Mouse (Mus musculus) MEL (cell line): ENCODE measurements at regions not wholly inside any gene's neighbourhood (a gene's known extent, or its start where the extent isn't known, plus 50 kb on each side); places are given as distances from the start of the nearest gene placed in this dataset.

Experiments
- DNase-seq: peaks from one replicate; pipeline ENCODE4 v3.0.0; 2011; ENCODE audit warnings: low read depth, low spot score
- H3K27ac ChIP-seq: 2 replicates; pipeline ENCODE4 v1.5.1; 2012; ENCODE audit warnings: low read depth, mild to moderate bottlenecking, control low read depth, low read length, moderate library complexity; ENCODE audit not compliant: control insufficient read depth
- H3K27me3 ChIP-seq, 2 experiments: fragments of 150-350 bp in 1 of 2; sonication (generic) in 1 of 2; 2 replicates each; pipeline ENCODE4 v1.6.1; 2012; ENCODE audit warnings: low read length in 2 of 2, mild to moderate bottlenecking in 2 of 2, improper control_type of control experiment in 1 of 2, moderate library complexity in 1 of 2; ENCODE audit not compliant: insufficient read depth in 2 of 2, control insufficient read depth in 1 of 2
- H3K36me3 ChIP-seq, 2 experiments: 2 replicates each; pipeline ENCODE4 v1.6.1; 2012 to 2014; ENCODE audit warnings: low read length in 2 of 2, improper control_type of control experiment in 1 of 2, inconsistent platforms in 1 of 2, mild to moderate bottlenecking in 1 of 2; ENCODE audit not compliant: insufficient read depth in 2 of 2, control insufficient read depth in 1 of 2
- H3K4me1 ChIP-seq, 2 experiments: fragments of 150-350 bp in 1 of 2; sonication (generic) in 1 of 2; 2 replicates each; pipeline ENCODE4 v1.6.1; 2012; ENCODE audit warnings: low read length in 2 of 2, improper control_type of control experiment in 1 of 2, mild to moderate bottlenecking in 1 of 2; ENCODE audit not compliant: insufficient read depth in 2 of 2, control insufficient read depth in 1 of 2
- H3K4me3 ChIP-seq, 2 experiments: fragments of 150-350 bp in 1 of 2; sonication (generic) in 1 of 2; 2 replicates each; pipeline ENCODE4 v1.5.1; 2012; ENCODE audit warnings: low read depth in 2 of 2, low read length in 2 of 2, mild to moderate bottlenecking in 2 of 2, moderate library complexity in 2 of 2, control low read depth in 1 of 2, improper control_type of control experiment in 1 of 2; ENCODE audit not compliant: control insufficient read depth in 1 of 2, insufficient read depth in 1 of 2
- H3K79me2 ChIP-seq: 2 replicates; pipeline ENCODE4 v1.6.1; 2012; ENCODE audit warnings: mild to moderate bottlenecking, low read length, moderate library complexity; ENCODE audit not compliant: control insufficient read depth, poor library complexity, insufficient read depth
- H3K9ac ChIP-seq: 2 replicates; pipeline ENCODE4 v1.6.1; 2012; ENCODE audit warnings: low read depth, mild to moderate bottlenecking, control low read depth, low read length, moderate library complexity; ENCODE audit not compliant: control insufficient read depth, poor library complexity, severe bottlenecking
- H3K9me3 ChIP-seq: fragments of 150-350 bp; sonication (generic); replicated peaks from 2 replicates; pipeline ENCODE4 v1.6.1; 2012; ENCODE audit warnings: mild to moderate bottlenecking, low read length, improper control_type of control experiment, moderate library complexity; ENCODE audit not compliant: insufficient read depth
- BHLHE40 ChIP-seq: IDR thresholded peaks from 2 replicates; pipeline ENCODE4 v1.6.1; 2012; ENCODE audit warnings: low read depth, mild to moderate bottlenecking, inconsistent platforms, low read length, improper control_type of control experiment, borderline replicate concordance
- CHD1 ChIP-seq: IDR thresholded peaks from 2 replicates; pipeline ENCODE4 v1.6.1; 2012; ENCODE audit warnings: low read depth, mild to moderate bottlenecking, inconsistent platforms, low read length, improper control_type of control experiment
- CHD2 ChIP-seq: IDR thresholded peaks from 2 replicates; pipeline ENCODE4 v1.6.1; 2011; ENCODE audit warnings: low read length, improper control_type of control experiment
- CTCF ChIP-seq, 3 experiments: IDR thresholded peaks in 2 of 3; conservative IDR thresholded peaks in 1 of 3; 2 replicates each; pipeline ENCODE4 v1.5.1; 2011 to 2012; ENCODE audit warnings: low read length in 3 of 3, low read depth in 2 of 3, mild to moderate bottlenecking in 2 of 3, improper control_type of control experiment in 1 of 3, inconsistent platforms in 1 of 3, mixed read lengths in 1 of 3, moderate library complexity in 1 of 3; ENCODE audit not compliant: control insufficient read depth in 1 of 3, insufficient read depth in 1 of 3, poor library complexity in 1 of 3, severe bottlenecking in 1 of 3
- E2F4 ChIP-seq: IDR thresholded peaks from 2 replicates; pipeline ENCODE4 v1.6.1; 2011; ENCODE audit warnings: low read depth, low read length, improper control_type of control experiment, borderline replicate concordance
- ELF1 ChIP-seq: IDR thresholded peaks from 2 replicates; pipeline ENCODE4 v1.6.1; 2014; ENCODE audit warnings: low read depth, mild to moderate bottlenecking, inconsistent platforms, low read length, improper control_type of control experiment, moderate library complexity
- EP300 ChIP-seq, 2 experiments: IDR thresholded peaks; 2 replicates each; pipeline ENCODE4 v1.6.1; 2011; ENCODE audit warnings: improper control_type of control experiment in 2 of 2, low read length in 2 of 2, low read depth in 1 of 2, mild to moderate bottlenecking in 1 of 2
- ETS1 ChIP-seq: IDR thresholded peaks from 2 replicates; pipeline ENCODE4 v1.6.1; 2012; ENCODE audit warnings: low read depth, mild to moderate bottlenecking, inconsistent platforms, low read length, improper control_type of control experiment, moderate library complexity
- GABPA ChIP-seq: IDR thresholded peaks from 2 replicates; pipeline ENCODE4 v1.6.1; 2012; ENCODE audit warnings: low read depth, mild to moderate bottlenecking, inconsistent platforms, low read length, improper control_type of control experiment, moderate library complexity
- GATA1 ChIP-seq: IDR thresholded peaks from 2 replicates; pipeline ENCODE4 v1.6.1; 2011; ENCODE audit warnings: low read depth, low read length, improper control_type of control experiment
- HCFC1 ChIP-seq: IDR thresholded peaks from 2 replicates; pipeline ENCODE4 v1.6.1; 2012; ENCODE audit warnings: low read depth, mild to moderate bottlenecking, inconsistent platforms, low read length, improper control_type of control experiment, moderate library complexity
- KAT2A ChIP-seq: conservative IDR thresholded peaks from 2 replicates; pipeline ENCODE4 v1.6.1; 2012; ENCODE audit warnings: low read depth, low read length, improper control_type of control experiment, inconsistent platforms
- MAFK ChIP-seq: IDR thresholded peaks from 2 replicates; pipeline ENCODE4 v1.6.1; 2011; ENCODE audit warnings: low read depth, mild to moderate bottlenecking, low read length, improper control_type of control experiment, borderline replicate concordance
- MAX ChIP-seq: IDR thresholded peaks from 2 replicates; pipeline ENCODE4 v1.6.1; 2011; ENCODE audit warnings: low read length, improper control_type of control experiment
- MAZ ChIP-seq: IDR thresholded peaks from 2 replicates; pipeline ENCODE4 v1.6.1; 2012; ENCODE audit warnings: low read depth, mild to moderate bottlenecking, inconsistent platforms, low read length, improper control_type of control experiment
- MEF2A ChIP-seq: IDR thresholded peaks from 2 replicates; pipeline ENCODE4 v1.6.1; 2014; ENCODE audit warnings: low read depth, mild to moderate bottlenecking, inconsistent platforms, low read length, improper control_type of control experiment; ENCODE audit not compliant: poor library complexity, insufficient replicate concordance, severe bottlenecking; ENCODE audit errors: extremely low read depth
- MXI1 ChIP-seq: IDR thresholded peaks from 2 replicates; pipeline ENCODE4 v1.6.1; 2011; ENCODE audit warnings: mild to moderate bottlenecking, low read depth, low read length, improper control_type of control experiment
- MYB ChIP-seq: IDR thresholded peaks from 2 replicates; pipeline ENCODE4 v1.6.1; 2011; ENCODE audit warnings: mild to moderate bottlenecking, low read depth, low read length, improper control_type of control experiment
- MYC ChIP-seq: IDR thresholded peaks from 2 replicates; pipeline ENCODE4 v1.6.1; 2011; ENCODE audit warnings: low read depth, mild to moderate bottlenecking, low read length, improper control_type of control experiment, moderate library complexity
- NRF1 ChIP-seq: IDR thresholded peaks from 2 replicates; pipeline ENCODE4 v1.6.1; 2014; ENCODE audit warnings: low read depth, mild to moderate bottlenecking, inconsistent platforms, low read length, improper control_type of control experiment, moderate library complexity; ENCODE audit not compliant: poor library complexity, insufficient read depth, severe bottlenecking
- POLR2A ChIP-seq, 2 experiments: IDR thresholded peaks; 2 replicates each; pipeline ENCODE4 v1.6.1; 2011 to 2012; ENCODE audit warnings: low read length in 2 of 2, mild to moderate bottlenecking in 2 of 2, control low read depth in 1 of 2, improper control_type of control experiment in 1 of 2, low read depth in 1 of 2, moderate library complexity in 1 of 2; ENCODE audit not compliant: control insufficient read depth in 1 of 2, insufficient read depth in 1 of 2, poor library complexity in 1 of 2
- POLR2AphosphoS2 ChIP-seq: IDR thresholded peaks from 2 replicates; pipeline ENCODE4 v1.6.1; 2011; ENCODE audit warnings: low read length, improper control_type of control experiment
- POLR2AphosphoS5 ChIP-seq: IDR thresholded peaks from 2 replicates; pipeline ENCODE4 v1.6.1; 2012; ENCODE audit warnings: low read depth, borderline replicate concordance, mild to moderate bottlenecking, inconsistent platforms, low read length, moderate library complexity, mixed read lengths
- RAD21 ChIP-seq: IDR thresholded peaks from 2 replicates; pipeline ENCODE4 v1.6.1; 2011; ENCODE audit warnings: mild to moderate bottlenecking, low read depth, low read length, improper control_type of control experiment
- RCOR1 ChIP-seq: IDR thresholded peaks from 2 replicates; pipeline ENCODE4 v1.6.1; 2012; ENCODE audit warnings: low read depth, mild to moderate bottlenecking, inconsistent platforms, low read length, improper control_type of control experiment
- SIN3A ChIP-seq: IDR thresholded peaks from 2 replicates; pipeline ENCODE4 v1.6.1; 2012; ENCODE audit warnings: low read length, improper control_type of control experiment, inconsistent platforms
- SMC3 ChIP-seq: IDR thresholded peaks from 2 replicates; pipeline ENCODE4 v1.6.1; 2011; ENCODE audit warnings: low read depth, low read length, improper control_type of control experiment
- TAL1 ChIP-seq: IDR thresholded peaks from 2 replicates; pipeline ENCODE4 v1.6.1; 2012; ENCODE audit warnings: mild to moderate bottlenecking, inconsistent platforms, low read length, moderate library complexity, mixed read lengths
- TBP ChIP-seq: IDR thresholded peaks from 2 replicates; pipeline ENCODE4 v1.8.0; 2011; ENCODE audit warnings: low read depth, low read length, improper control_type of control experiment
- TCF12 ChIP-seq: IDR thresholded peaks from 2 replicates; pipeline ENCODE4 v1.6.1; 2014; ENCODE audit warnings: low read depth, mild to moderate bottlenecking, inconsistent platforms, low read length, improper control_type of control experiment, moderate library complexity
- USF1 ChIP-seq: IDR thresholded peaks from 2 replicates; pipeline ENCODE4 v1.6.1; 2014; ENCODE audit warnings: low read depth, mild to moderate bottlenecking, inconsistent platforms, low read length, improper control_type of control experiment, moderate library complexity
- USF2 ChIP-seq, 2 experiments: IDR thresholded peaks; 2 replicates each; pipeline ENCODE4 v1.6.1; 2011 to 2012; ENCODE audit warnings: improper control_type of control experiment in 2 of 2, low read length in 2 of 2, borderline replicate concordance in 1 of 2, inconsistent platforms in 1 of 2, low read depth in 1 of 2, mild to moderate bottlenecking in 1 of 2; ENCODE audit not compliant: insufficient read depth in 1 of 2
- ZC3H11A ChIP-seq: IDR thresholded peaks from 2 replicates; pipeline ENCODE4 v1.6.1; 2012; ENCODE audit warnings: low read depth, mild to moderate bottlenecking, inconsistent platforms, low read length, improper control_type of control experiment
- ZKSCAN1 ChIP-seq: IDR thresholded peaks from 2 replicates; pipeline ENCODE4 v1.6.1; 2012; ENCODE audit warnings: low read depth, mild to moderate bottlenecking, inconsistent platforms, low read length, improper control_type of control experiment, moderate library complexity
- ZMIZ1 ChIP-seq: IDR thresholded peaks from 2 replicates; pipeline ENCODE4 v1.6.1; 2012; ENCODE audit warnings: low read depth, mild to moderate bottlenecking, inconsistent platforms, low read length, improper control_type of control experiment, moderate library complexity
- ZNF384 ChIP-seq: IDR thresholded peaks from 2 replicates; pipeline ENCODE4 v1.6.1; 2012; ENCODE audit warnings: low read depth, mild to moderate bottlenecking, inconsistent platforms, low read length, improper control_type of control experiment

GRCm38 (mm10) chr16:93147525-93148222 is 321.7 kb upstream of the Runx1 start:
- peaks cover 48 to 53% of the 10 kb centered on the region in 2 experiments for H3K4me1 ChIP-seq
- peak overlapping the region; percentile 17 for H3K9ac ChIP-seq
- H3K27ac ChIP-seq: peak overlapping the region; percentile 95
- peak; percentile 99 to 100 for TF ChIP-seq EP300 (IDR thresholded peaks at IDR 0.05; ENCODE audit: low read depth in 1 of 2, low read length in 2 of 2)
- no peak for TF ChIP-seq USF2 (IDR thresholded peaks at IDR 0.05; ENCODE audit: borderline replicate concordance in 1 of 2, insufficient read depth in 1 of 2, low read depth in 1 of 2, low read length in 2 of 2)
- no peak; the same call in 1 of the 2 replicates for TF ChIP-seq GABPA
- TF ChIP-seq ZKSCAN1: no peak
- no peak for TF ChIP-seq POLR2AphosphoS5
- no peak for TF ChIP-seq NRF1
- peak; percentile 17; the same call in 1 of the 2 replicates for TF ChIP-seq ELF1
- TF ChIP-seq SIN3A: peak; percentile 96
- peak; percentile 94 for TF ChIP-seq MAX
- peak; percentile 88 for TF ChIP-seq MAFK
- TF ChIP-seq SMC3: peak; percentile 26
- peak; percentile 99 for TF ChIP-seq ETS1
- no peak for TF ChIP-seq RAD21
- TF ChIP-seq KAT2A: peak; percentile 55
- peak; percentile 48; the same call in 1 of the 2 replicates for TF ChIP-seq POLR2AphosphoS2
- TF ChIP-seq MAZ: peak; percentile 77; the same call in 1 of the 2 replicates
- TF ChIP-seq TCF12: peak; percentile 100
- peak; percentile 64; the same call in 1 of the 2 replicates for TF ChIP-seq TBP
- 0 out of 2 replicates have a peak, but pooled peaks have one; percentile 49 for TF ChIP-seq HCFC1
- TF ChIP-seq BHLHE40: peak; percentile 86
- peak; percentile 91 for TF ChIP-seq MYC
- TF ChIP-seq USF1: no peak
- peak; percentile 59; the same call in 1 of the 2 replicates for TF ChIP-seq MEF2A
- peak; percentile 88 for TF ChIP-seq MYB
- no peak; the same call in 1 of the 2 replicates for TF ChIP-seq CHD2
- TF ChIP-seq ZC3H11A: no peak
- peak; percentile 51; the same call in 1 of the 2 replicates for TF ChIP-seq ZNF384
- TF ChIP-seq ZMIZ1: peak; percentile 84
- TF ChIP-seq CHD1: no peak
- no peak for TF ChIP-seq CTCF (IDR thresholded peaks at IDR 0.05 in 2 of 3, conservative IDR thresholded peaks at IDR 0.05 in 1 of 3; ENCODE audit: control insufficient read depth in 1 of 3, insufficient read depth in 1 of 3, low read depth in 2 of 3, low read length in 3 of 3, poor library complexity in 1 of 3, severe bottlenecking in 1 of 3)
- TF ChIP-seq GATA1: peak; percentile 100
- TF ChIP-seq TAL1: peak; percentile 98
- peak; percentile 39; the same call in 1 of the 2 replicates for TF ChIP-seq MXI1
- TF ChIP-seq RCOR1: peak; percentile 99
- no peak for TF ChIP-seq E2F4
- peak in 1 of 2 experiments; percentile 21; a peak in 1 of 4 replicates for TF ChIP-seq POLR2A (IDR thresholded peaks at IDR 0.05; ENCODE audit: control insufficient read depth in 1 of 2, insufficient read depth in 1 of 2, low read depth in 1 of 2, low read length in 2 of 2, poor library complexity in 1 of 2)

More at GRCm38 (mm10) chr16:93147525-93148222, 321.7 kb upstream of the Runx1 start:
- no peaks in the 10 kb centered on the region for H3K79me2 ChIP-seq
- no peaks in the 10 kb centered on the region for H3K27me3 ChIP-seq
- no peak overlapping the region for H3K4me3 ChIP-seq
- H3K9me3 ChIP-seq: no peaks in the 10 kb centered on the region
- peak; percentile 98 for DNase-seq
- peaks cover 0 to 58% of the 10 kb centered on the region in 2 experiments; a peak in 2 of 4 replicates for H3K36me3 ChIP-seq
